Mouse (Mus musculus): ENCODE data around the gene Nfkbie. TPM values are rescaled to one million over a fixed set of nuclear protein-coding genes. Genes with fewer than 3 reads are reported as not detected.
A peak's percentile ranks its signal among the peaks of the same experiment; 100 is the strongest.

Gene Nfkbie
- polyA plus RNA-seq (2016; fragmentation: Nextera tagmentation; extraction: Ambion mirVana) = 5.5 and 5.7 TPM in 2 replicates

- H3K27me3 ChIP-seq = peaks cover 50% of the 10 kb centered on the region
- no peaks in the 10 kb centered on the region for H3K9me3 ChIP-seq
- H3K9ac ChIP-seq = peak within 1 kb of the TSS; percentile 76
- WGBS = under 1% methylated on average over 45 of the region's 45 CpGs
- peak within 1 kb of the TSS; percentile 95 for H3K4me2 ChIP-seq
- peak within 1 kb of the TSS; percentile 62 for H3K4me3 ChIP-seq (replicated peaks)
- no peak within 1 kb of the TSS for H3K27ac ChIP-seq
- H3K4me1 ChIP-seq = peaks cover 36% of the 10 kb centered on the region
- ATAC-seq (ENCODE audit: low FRiP score) = peak; percentile 80
- H3K36me3 ChIP-seq (replicated peaks) = no peaks in the 10 kb centered on the region
Observed at GRCm38 (mm10) chr17:45555452-45556106, at the start of gene Nfkbie. Gene Nfkbie, plus strand, starts transcription at chr17:45555703.

GRCm38 (mm10) chr17:45505941-45506465, 49.5 kb upstream of the Nfkbie start:
- Histone ChIP-seq H3K4me2 (0 out of 2 replicates have a peak overlapping the region, but pooled peaks have one; percentile 45), H3K27ac (no peak overlapping the region), H3K27me3 (no peaks in the 10 kb centered on the region), H3K4me1 (peaks cover 13% of the 10 kb centered on the region), H3K9ac (no peak overlapping the region), H3K4me3 (replicated peaks) (no peak overlapping the region), H3K9me3 (no peaks in the 10 kb centered on the region), H3K36me3 (replicated peaks) (peaks cover 19% of the 10 kb centered on the region)
- peak; percentile 20; the same call in 1 of the 2 replicates for ATAC-seq (ENCODE audit: low FRiP score)
- 69% methylated on average over 6 of the region's 6 CpGs for WGBS

- peak within 1 kb of the TSS; percentile 84 for H3K27ac ChIP-seq
- H3K27me3 ChIP-seq = no peaks in the 10 kb centered on the region
- peaks cover 13% of the 10 kb centered on the region for H3K4me1 ChIP-seq
- peak within 1 kb of the TSS; percentile 67 for H3K9ac ChIP-seq
- ATAC-seq (ENCODE audit: low FRiP score) = peak; percentile 95
- peak within 1 kb of the TSS; percentile 75 for H3K4me3 ChIP-seq (replicated peaks)
- H3K4me2 ChIP-seq = peak within 1 kb of the TSS; percentile 45
- H3K36me3 ChIP-seq (replicated peaks) = peaks cover 19% of the 10 kb centered on the region
- no peaks in the 10 kb centered on the region for H3K9me3 ChIP-seq
- WGBS = under 1% methylated on average over 42 of the region's 42 CpGs
Observed at GRCm38 (mm10) chr17:45506700-45507189, 48.8 kb upstream of the Nfkbie start, which contains the start of gene Aars2. Gene Aars2, plus strand, starts transcription at chr17:45506841.

- H3K9me3 ChIP-seq = no peaks in the 10 kb centered on the region
- WGBS = 90% methylated on average over 4 of the region's 4 CpGs
- no peak overlapping the region for H3K27ac ChIP-seq
- no peaks in the 10 kb centered on the region for H3K27me3 ChIP-seq
- no peak for ATAC-seq (ENCODE audit: low FRiP score)
- H3K36me3 ChIP-seq (replicated peaks) = peaks cover 19% of the 10 kb centered on the region
- no peak overlapping the region for H3K4me2 ChIP-seq
- no peak overlapping the region for H3K9ac ChIP-seq
- no peak overlapping the region for H3K4me3 ChIP-seq (replicated peaks)
- peaks cover 11% of the 10 kb centered on the region for H3K4me1 ChIP-seq
Observed at GRCm38 (mm10) chr17:45510871-45511270, 44.6 kb upstream of the Nfkbie start.

- H3K27ac ChIP-seq = no peak overlapping the region
- peaks cover 4% of the 10 kb centered on the region; the same call in 1 of the 2 replicates for H3K4me1 ChIP-seq
- H3K4me3 ChIP-seq (replicated peaks) = no peak overlapping the region
- H3K9me3 ChIP-seq = no peaks in the 10 kb centered on the region
- 93% methylated on average over 4 of the region's 4 CpGs for WGBS
- no peaks in the 10 kb centered on the region for H3K27me3 ChIP-seq
- no peak overlapping the region for H3K9ac ChIP-seq
- no peak for ATAC-seq (ENCODE audit: low FRiP score)
- no peak overlapping the region for H3K4me2 ChIP-seq
- peaks cover 19% of the 10 kb centered on the region for H3K36me3 ChIP-seq (replicated peaks)
Observed at GRCm38 (mm10) chr17:45511757-45512156, 43.7 kb upstream of the Nfkbie start.

- Histone ChIP-seq H3K27me3 (no peaks in the 10 kb centered on the region), H3K4me3 (replicated peaks) (no peak overlapping the region), H3K4me1 (no peaks in the 10 kb centered on the region), H3K27ac (no peak overlapping the region), H3K9me3 (no peaks in the 10 kb centered on the region), H3K9ac (no peak overlapping the region), H3K4me2 (no peak overlapping the region), H3K36me3 (replicated peaks) (peaks cover 26% of the 10 kb centered on the region)
- ATAC-seq (ENCODE audit: low FRiP score) = no peak
- WGBS = 51% methylated on average over 15 of the region's 15 CpGs
Observed at GRCm38 (mm10) chr17:45515204-45515726, 40.2 kb upstream of the Nfkbie start.

GRCm38 (mm10) chr17:45515806-45516205, 39.7 kb upstream of the Nfkbie start:
- no peaks in the 10 kb centered on the region for H3K27me3 ChIP-seq
- no peak for ATAC-seq (ENCODE audit: low FRiP score)
- H3K4me2 ChIP-seq = no peak overlapping the region
- no peaks in the 10 kb centered on the region for H3K9me3 ChIP-seq
- 88% methylated on average over 10 of the region's 10 CpGs for WGBS
- H3K9ac ChIP-seq = no peak overlapping the region
- peaks cover 29% of the 10 kb centered on the region for H3K36me3 ChIP-seq (replicated peaks)
- no peaks in the 10 kb centered on the region for H3K4me1 ChIP-seq
- no peak overlapping the region for H3K4me3 ChIP-seq (replicated peaks)
- no peak overlapping the region for H3K27ac ChIP-seq

- Histone ChIP-seq H3K27ac (no peak overlapping the region), H3K36me3 (replicated peaks) (peaks cover 31% of the 10 kb centered on the region), H3K4me3 (replicated peaks) (no peak overlapping the region), H3K27me3 (no peaks in the 10 kb centered on the region), H3K9ac (no peak overlapping the region), H3K4me2 (no peak overlapping the region), H3K9me3 (no peaks in the 10 kb centered on the region), H3K4me1 (no peaks in the 10 kb centered on the region)
- 59% methylated on average over 8 of the region's 8 CpGs for WGBS
- peak; percentile 51 for ATAC-seq (ENCODE audit: low FRiP score)
Observed at GRCm38 (mm10) chr17:45516488-45516887, 39.0 kb upstream of the Nfkbie start.

- no peak overlapping the region for H3K27ac ChIP-seq
- H3K9me3 ChIP-seq = no peaks in the 10 kb centered on the region
- no peak overlapping the region for H3K9ac ChIP-seq
- no peaks in the 10 kb centered on the region; the same call in 1 of the 2 replicates for H3K4me1 ChIP-seq
- H3K27me3 ChIP-seq = no peaks in the 10 kb centered on the region
- no peak for ATAC-seq (ENCODE audit: low FRiP score)
- H3K4me3 ChIP-seq (replicated peaks) = no peak overlapping the region
- H3K36me3 ChIP-seq (replicated peaks) = peaks cover 31% of the 10 kb centered on the region
- 93% methylated on average over 21 of the region's 21 CpGs for WGBS
- H3K4me2 ChIP-seq = no peak overlapping the region
Observed at GRCm38 (mm10) chr17:45517135-45517534, 38.4 kb upstream of the Nfkbie start.

GRCm38 (mm10) chr17:45517549-45518215, 37.8 kb upstream of the Nfkbie start:
- 93% methylated on average over 28 of the region's 28 CpGs for WGBS
- Histone ChIP-seq H3K4me2 (no peak overlapping the region), H3K27me3 (no peaks in the 10 kb centered on the region), H3K9ac (no peak overlapping the region), H3K36me3 (replicated peaks) (peaks cover 31% of the 10 kb centered on the region), H3K4me1 (peaks cover 3% of the 10 kb centered on the region), H3K9me3 (no peaks in the 10 kb centered on the region), H3K27ac (no peak overlapping the region), H3K4me3 (replicated peaks) (no peak overlapping the region)
- ATAC-seq (ENCODE audit: low FRiP score) = no peak

GRCm38 (mm10) chr17:45518766-45519475, 36.6 kb upstream of the Nfkbie start:
- Histone ChIP-seq H3K9ac (no peak overlapping the region), H3K4me2 (no peak overlapping the region), H3K9me3 (no peaks in the 10 kb centered on the region), H3K27ac (no peak overlapping the region), H3K36me3 (replicated peaks) (peaks cover 31% of the 10 kb centered on the region), H3K4me3 (replicated peaks) (no peak overlapping the region), H3K27me3 (peaks cover 8% of the 10 kb centered on the region), H3K4me1 (peaks cover 11% of the 10 kb centered on the region)
- 84% methylated on average over 12 of the region's 12 CpGs for WGBS
- no peak for ATAC-seq (ENCODE audit: low FRiP score)

- ATAC-seq (ENCODE audit: low FRiP score) = no peak
- H3K4me1 ChIP-seq = peaks cover 11% of the 10 kb centered on the region
Observed at GRCm38 (mm10) chr17:45520136-45520535, 35.4 kb upstream of the Nfkbie start.

More at GRCm38 (mm10) chr17:45520136-45520535, 35.4 kb upstream of the Nfkbie start:
- Histone ChIP-seq H3K4me3 (replicated peaks) (no peak overlapping the region), H3K27ac (no peak overlapping the region), H3K9me3 (no peaks in the 10 kb centered on the region), H3K4me2 (no peak overlapping the region), H3K36me3 (replicated peaks) (peaks cover 31% of the 10 kb centered on the region), H3K9ac (no peak overlapping the region), H3K27me3 (peaks cover 17% of the 10 kb centered on the region)
- WGBS = 91% methylated on average over 11 of the region's 11 CpGs

All from forebrain, embryonic 12.5 days (tissue).